Mouse (Mus musculus) midbrain, embryonic 16.5 days (tissue): ENCODE results near the gene Stk11ip. TPM values are rescaled to one million over a fixed set of nuclear protein-coding genes. Genes with fewer than 3 reads are reported as not detected.
A peak's percentile ranks its signal among the peaks of the same experiment; 100 is the strongest.

Experiments used
- ATAC-seq: fragments of 200-750 bp; cut with Nextera tagmentation; 2 replicates; pipeline ENCODE4 v1.8.0; 2017; ENCODE audit warnings: moderate TSS enrichment
- H3K27ac ChIP-seq: fragments of 300-500 bp; sonication (generic); 2 replicates; pipeline ENCODE4 v1.5.1; 2014; ENCODE audit warnings: mild to moderate bottlenecking, low read length, mixed read lengths
- H3K27me3 ChIP-seq: fragments of 300-500 bp; sonication (generic); 2 replicates; pipeline ENCODE4 v1.6.1; 2014; ENCODE audit warnings: low read depth, low read length, mixed read lengths; ENCODE audit not compliant: control insufficient read depth, insufficient read depth
- H3K36me3 ChIP-seq: fragments of 300-500 bp; sonication (generic); 2 replicates; pipeline ENCODE4 v1.6.1; 2014; ENCODE audit warnings: mild to moderate bottlenecking, low read length, moderate library complexity, mixed read lengths; ENCODE audit not compliant: control insufficient read depth, insufficient read depth
- H3K4me1 ChIP-seq: fragments of 300-500 bp; sonication (generic); 2 replicates; pipeline ENCODE4 v1.6.1; 2014; ENCODE audit warnings: mild to moderate bottlenecking, low read length, mixed read lengths; ENCODE audit not compliant: control insufficient read depth, insufficient read depth
- H3K4me2 ChIP-seq: fragments of 300-500 bp; sonication (generic); 2 replicates; pipeline ENCODE4 v1.6.1; 2014; ENCODE audit warnings: mild to moderate bottlenecking, low read length, mixed read lengths
- H3K4me3 ChIP-seq: fragments of 300-500 bp; sonication (generic); 2 replicates; pipeline ENCODE4 v1.5.1; 2014; ENCODE audit warnings: low read depth, mild to moderate bottlenecking, low read length, moderate library complexity, mixed read lengths
- H3K9ac ChIP-seq: fragments of 300-500 bp; sonication (generic); 2 replicates; pipeline ENCODE4 v1.6.1; 2014; ENCODE audit warnings: low read depth, low read length, mixed read lengths
- H3K9me3 ChIP-seq: fragments of 300-500 bp; sonication (generic); replicated peaks from 2 replicates; pipeline ENCODE4 v1.6.1; 2014; ENCODE audit warnings: mild to moderate bottlenecking, low read length, mixed read lengths; ENCODE audit not compliant: control insufficient read depth, poor library complexity, severe bottlenecking
- WGBS: fragments of 180-500 bp; shearing (Covaris S2); extraction: QIAGEN DNeasy Blood & Tissue Kit; methylation state at CpG from one replicate; pipeline ENCODE4 v1.1.7; 2014; 5-methylcytosine and 5-hydroxymethylcytosine counted together
- polyA plus RNA-seq: library from polyadenylated mRNA; unstranded; fragments of >200 nt; fragmentation: Nextera tagmentation; extraction: Ambion mirVana; gene quantifications from 2 replicates; pipeline ENCODE4 v1.2.1, GENCODE M21; 2015

The Stk11ip gene
- polyA plus RNA-seq, 1 experiment from 2014 or later = 25.9 TPM

GRCm38 (mm10) chr1:75499441-75499840, 21.9 kb upstream of the Stk11ip start:
- ATAC-seq = no peak
- Histone ChIP-seq H3K4me1 (peaks cover 7% of the 10 kb centered on the region), H3K9me3 (no peaks in the 10 kb centered on the region), H3K36me3 (peaks cover 2% of the 10 kb centered on the region), H3K27ac (no peak overlapping the region), H3K4me3 (no peak overlapping the region), H3K4me2 (no peak overlapping the region), H3K27me3 (no peaks in the 10 kb centered on the region), H3K9ac (no peak overlapping the region)
- 84% methylated on average over 7 of the region's 7 CpGs for WGBS

GRCm38 (mm10) chr1:75501905-75502304, 19.4 kb upstream of the Stk11ip start:
- ATAC-seq = no peak
- WGBS = 96% methylated on average over 9 of the region's 9 CpGs

GRCm38 (mm10) chr1:75502945-75503650, 18.2 kb upstream of the Stk11ip start:
- Histone ChIP-seq H3K9me3 (no peaks in the 10 kb centered on the region), H3K36me3 (peaks cover 2% of the 10 kb centered on the region), H3K4me3 (no peak overlapping the region), H3K4me1 (peaks cover 22% of the 10 kb centered on the region), H3K27ac (no peak overlapping the region), H3K27me3 (no peaks in the 10 kb centered on the region), H3K9ac (no peak overlapping the region), H3K4me2 (no peak overlapping the region)
- WGBS = 90% methylated on average over 25 of the region's 25 CpGs
- ATAC-seq = no peak

More at GRCm38 (mm10) chr1:75501905-75502304, 19.4 kb upstream of the Stk11ip start:
- Histone ChIP-seq H3K9ac (no peak overlapping the region), H3K4me2 (no peak overlapping the region), H3K9me3 (no peaks in the 10 kb centered on the region), H3K4me1 (peaks cover 16% of the 10 kb centered on the region), H3K4me3 (no peak overlapping the region), H3K27me3 (no peaks in the 10 kb centered on the region), H3K36me3 (peaks cover 2% of the 10 kb centered on the region), H3K27ac (no peak overlapping the region)

GRCm38 (mm10) chr1:75503651-75503980, 17.7 kb upstream of the Stk11ip start:
- no peak for ATAC-seq
- H3K9me3 ChIP-seq = no peaks in the 10 kb centered on the region
- H3K4me1 ChIP-seq = peaks cover 22% of the 10 kb centered on the region
- H3K27me3 ChIP-seq = no peaks in the 10 kb centered on the region
- no peak overlapping the region for H3K4me2 ChIP-seq
- no peak overlapping the region for H3K9ac ChIP-seq
- H3K36me3 ChIP-seq = peaks cover 2% of the 10 kb centered on the region
- WGBS = 72% methylated on average over 23 of the region's 23 CpGs
- H3K4me3 ChIP-seq = no peak overlapping the region
- H3K27ac ChIP-seq = no peak overlapping the region

- no peaks in the 10 kb centered on the region for H3K27me3 ChIP-seq
- no peak for ATAC-seq
- peak overlapping the region; percentile 82 for H3K9ac ChIP-seq
- H3K9me3 ChIP-seq = no peaks in the 10 kb centered on the region
- H3K36me3 ChIP-seq = peaks cover 2% of the 10 kb centered on the region
- H3K27ac ChIP-seq = peak overlapping the region; percentile 86
- peak overlapping the region; percentile 83 for H3K4me2 ChIP-seq
- WGBS = 59% methylated on average over 9 of the region's 9 CpGs
- H3K4me1 ChIP-seq = peaks cover 22% of the 10 kb centered on the region
- peak overlapping the region; percentile 57 for H3K4me3 ChIP-seq
These were observed 16.9 kb upstream of the Stk11ip start for GRCm38 (mm10) chr1:75504256-75505045.

- Histone ChIP-seq H3K4me2 (peak overlapping the region; percentile 83), H3K4me3 (peak overlapping the region; percentile 57), H3K9me3 (no peaks in the 10 kb centered on the region), H3K9ac (peak overlapping the region; percentile 82), H3K27ac (peak overlapping the region; percentile 86), H3K36me3 (peaks cover 2% of the 10 kb centered on the region), H3K4me1 (peaks cover 22% of the 10 kb centered on the region), H3K27me3 (no peaks in the 10 kb centered on the region)
- ATAC-seq = peak; percentile 89
- WGBS = under 1% methylated on average over 82 of the region's 84 CpGs
These were observed 16.0 kb upstream of the Stk11ip start for GRCm38 (mm10) chr1:75505159-75505955.

- WGBS = under 1% methylated on average over 65 of the region's 65 CpGs
These were observed 15.1 kb upstream of the Stk11ip start, which contains the start of gene Obsl1 for GRCm38 (mm10) chr1:75505956-75506831. Gene Obsl1, minus strand, starts transcription at chr1:75506452.

GRCm38 (mm10) chr1:75507006-75507405, 14.3 kb upstream of the Stk11ip start, which contains the start of gene Inha:
Gene Inha, plus strand, starts transcription at chr1:75507077.
- Histone ChIP-seq H3K9me3 (no peaks in the 10 kb centered on the region), H3K4me1 (peaks cover 22% of the 10 kb centered on the region), H3K4me2 (peak within 1 kb of the TSS; percentile 83), H3K4me3 (peak within 1 kb of the TSS; percentile 57), H3K27ac (peak within 1 kb of the TSS; percentile 86), H3K27me3 (no peaks in the 10 kb centered on the region), H3K36me3 (no peaks in the 10 kb centered on the region), H3K9ac (peak within 1 kb of the TSS; percentile 82)
- WGBS = 75% methylated on average over 10 of the region's 10 CpGs
- no peak for ATAC-seq

More at GRCm38 (mm10) chr1:75505956-75506831, 15.1 kb upstream of the Stk11ip start, which contains the start of gene Obsl1:
- Histone ChIP-seq H3K9ac (peak within 1 kb of the TSS; percentile 82), H3K27me3 (no peaks in the 10 kb centered on the region), H3K4me3 (peak within 1 kb of the TSS; percentile 57), H3K9me3 (no peaks in the 10 kb centered on the region), H3K4me2 (peak within 1 kb of the TSS; percentile 83), H3K4me1 (peaks cover 22% of the 10 kb centered on the region), H3K36me3 (peaks cover 2% of the 10 kb centered on the region), H3K27ac (peak within 1 kb of the TSS; percentile 86)
- peak; percentile 61 for ATAC-seq
